Mouse (Mus musculus) cortical plate, adult 2 months (tissue): ENCODE results near the gene Rcan1.

Experiments used
- CTCF ChIP-seq: fragments of 200-500 bp; IDR thresholded peaks from 2 replicates; pipeline ENCODE4 v1.5.1; 2011; ENCODE audit warnings: mild to moderate bottlenecking, control low read depth, low read length; ENCODE audit not compliant: insufficient read depth; ENCODE audit errors: extremely low read depth
- POLR2A ChIP-seq: fragments of 200-500 bp; IDR thresholded peaks from 2 replicates; pipeline ENCODE4 v1.6.1; 2011; ENCODE audit warnings: mild to moderate bottlenecking, low read length, control low read depth; ENCODE audit not compliant: insufficient read depth; ENCODE audit errors: extremely low read depth

DNA sequence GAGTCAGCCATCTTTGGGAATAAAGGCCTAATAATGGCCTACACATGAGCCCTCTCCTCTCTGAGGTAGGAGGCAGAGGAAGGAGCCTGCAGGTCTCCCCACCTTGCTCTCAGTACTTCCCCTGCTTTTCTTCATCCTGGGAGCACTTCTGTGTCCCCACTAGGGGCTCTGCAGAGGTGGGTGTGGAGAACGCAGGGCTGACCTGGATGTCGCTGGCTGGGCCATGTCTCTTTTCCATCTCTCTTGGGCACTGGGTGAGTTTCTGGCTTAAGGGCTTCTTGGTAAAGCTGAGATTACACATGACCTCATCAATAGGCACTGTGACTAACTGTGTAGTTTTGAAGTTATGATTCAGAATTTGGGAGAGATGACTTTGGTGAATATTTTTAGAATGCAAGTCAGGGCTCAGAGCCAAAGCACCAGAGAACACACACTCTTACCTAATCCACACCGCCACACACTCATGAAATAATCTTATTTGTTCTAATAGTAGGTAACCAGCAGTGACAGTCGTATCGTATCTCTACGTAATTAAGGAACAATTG lies 72.0 kb downstream of the Rcan1 start:
- TF ChIP-seq CTCF (no peak), POLR2A (no peak)
